Mouse (Mus musculus) spleen, adult 18-20 months (tissue): Measurements from ENCODE around the gene Psmg4.
A peak's percentile ranks its signal among the peaks of the same experiment; 100 is the strongest.

Source experiments
- DNase-seq, 2 experiments: peaks; one replicate each; pipeline ENCODE4 v3.0.0; 2022; ENCODE audit warnings: mixed read lengths in 2 of 2

Psmg4 gene

GRCm38 (mm10) chr13:34148767-34149392 is 13.9 kb upstream of the Psmg4 start:
- DNase-seq, result peak in 1 of 2 experiments; percentile 29

DNA sequence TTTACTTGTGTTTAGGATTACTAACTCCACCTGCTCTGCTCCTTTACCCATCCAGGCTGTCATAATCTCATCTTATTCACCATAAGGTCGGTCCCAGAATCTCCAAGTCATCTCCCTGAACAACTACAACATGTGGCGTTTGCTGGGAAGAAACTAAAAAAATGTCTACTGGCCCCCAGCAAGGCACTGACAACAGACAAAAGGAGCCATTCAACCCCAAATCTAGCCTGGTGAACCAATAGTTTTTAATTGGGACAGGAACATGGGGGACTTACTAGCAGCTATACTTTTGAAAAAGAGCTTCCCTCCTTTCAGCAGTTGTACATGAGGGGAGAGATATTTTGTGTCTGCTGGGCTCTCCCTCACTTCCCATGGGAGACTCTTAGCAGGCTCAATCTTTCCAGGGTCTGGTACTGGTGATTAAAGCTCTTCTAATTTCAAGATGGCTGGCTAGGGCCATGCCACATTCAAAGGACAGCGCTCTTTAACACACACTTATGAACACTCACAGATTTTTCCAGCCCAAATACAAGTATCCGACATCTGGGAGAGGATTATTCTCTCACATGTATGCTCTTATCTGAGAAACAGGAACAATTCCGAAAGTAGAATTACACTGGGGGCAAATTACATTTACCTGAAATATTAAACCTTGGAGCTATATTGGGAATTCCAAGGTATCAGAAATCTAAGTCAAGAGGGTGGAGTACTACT is 13.1 kb upstream of the Psmg4 start:
- no peak for DNase-seq

- DNase-seq, result no peak
These were observed 12.3 kb upstream of the Psmg4 start for GRCm38 (mm10) chr13:34150271-34151027.

- no peak for DNase-seq
These were observed 11.3 kb upstream of the Psmg4 start for GRCm38 (mm10) chr13:34151425-34151824.

GRCm38 (mm10) chr13:34152695-34153094 is 10.1 kb upstream of the Psmg4 start:
- no peak for DNase-seq

- no peak for DNase-seq
These were observed 9.3 kb upstream of the Psmg4 start for GRCm38 (mm10) chr13:34153254-34154011.

DNA sequence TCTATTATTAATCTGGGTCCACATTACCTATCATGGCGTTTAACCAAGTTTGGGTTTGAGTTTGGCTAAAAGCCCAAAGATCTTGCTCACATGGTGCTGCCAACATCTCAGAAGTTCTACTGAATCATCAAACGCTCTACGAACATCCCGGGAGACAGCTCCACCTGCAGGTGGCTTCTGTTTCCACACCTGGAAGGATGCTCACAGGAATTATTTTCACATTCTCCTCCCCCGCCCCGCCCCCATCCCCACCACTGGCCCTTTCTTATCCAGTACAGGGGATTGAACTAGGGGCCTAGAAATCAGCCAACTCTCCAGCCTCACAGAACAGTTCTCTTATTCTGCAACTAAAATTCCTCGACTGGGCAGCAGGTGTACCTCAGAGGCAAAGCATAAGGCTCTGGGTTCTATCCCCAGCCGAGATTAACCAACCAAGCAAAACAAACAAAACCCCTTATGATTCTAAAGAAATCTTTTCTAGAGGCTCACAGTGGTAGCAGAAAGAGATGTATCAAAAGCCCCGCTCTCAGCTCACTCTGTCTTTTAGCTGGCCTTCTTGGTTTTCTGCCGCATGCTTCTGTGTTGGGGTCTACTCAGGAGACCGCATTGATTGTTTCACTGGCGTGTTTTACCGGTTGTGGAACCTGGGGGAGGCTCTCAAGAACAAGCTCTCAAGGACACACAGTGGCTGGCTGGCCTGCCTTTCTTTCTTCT is 8.4 kb upstream of the Psmg4 start:
- DNase-seq, result peak in 1 of 2 experiments; percentile 57

- peak in 1 of 2 experiments; percentile 59 for DNase-seq
These were observed 7.9 kb upstream of the Psmg4 start for GRCm38 (mm10) chr13:34154931-34155272.

- no peak for DNase-seq
These were observed 6.5 kb upstream of the Psmg4 start for GRCm38 (mm10) chr13:34156133-34156839.

DNA sequence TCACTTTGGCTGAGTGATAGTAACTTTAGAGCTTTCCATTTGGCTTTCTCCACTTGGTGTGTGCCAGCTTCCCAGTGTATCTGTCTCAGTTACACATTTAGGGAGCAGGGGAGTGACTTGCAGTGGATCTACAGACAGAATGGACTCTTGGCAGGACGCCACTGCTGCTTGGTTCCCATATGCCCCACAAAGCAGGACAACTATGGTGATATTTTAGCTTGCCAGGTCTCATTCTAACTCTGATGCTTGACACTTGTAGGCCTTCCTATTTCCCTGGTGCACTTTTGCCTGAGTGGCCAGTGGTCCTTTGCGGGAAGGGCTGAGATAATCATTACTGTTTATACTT is 6.0 kb upstream of the Psmg4 start:
- no peak for DNase-seq

DNA sequence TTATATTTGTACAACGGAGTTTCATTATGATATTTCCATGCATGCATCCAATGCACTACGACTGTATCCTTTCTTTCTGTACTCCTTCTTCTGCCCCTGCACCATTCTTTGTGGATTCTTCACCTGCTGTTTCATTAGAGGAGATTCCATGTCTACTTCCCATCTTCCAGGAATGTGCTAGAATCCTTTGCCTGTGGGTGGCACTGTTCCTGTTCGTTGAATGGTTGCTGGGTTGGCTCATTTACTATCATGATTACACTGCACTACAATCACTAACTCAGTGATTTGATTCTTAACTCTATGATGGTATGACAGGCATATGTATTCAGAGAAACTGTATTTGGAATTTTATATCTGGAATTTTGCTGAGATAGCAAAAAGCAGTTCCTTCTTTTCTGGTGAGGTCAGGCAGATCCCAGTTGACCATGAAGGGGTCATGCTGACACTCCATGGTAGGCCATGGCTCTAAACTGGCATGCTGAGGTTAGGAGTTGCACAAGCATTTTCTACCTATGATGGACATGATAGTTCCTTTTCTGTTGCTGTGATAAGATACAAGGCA is 5.1 kb upstream of the Psmg4 start:
- no peak for DNase-seq

- no peak for DNase-seq
These were observed 2.8 kb upstream of the Psmg4 start for GRCm38 (mm10) chr13:34159926-34160325.

DNA sequence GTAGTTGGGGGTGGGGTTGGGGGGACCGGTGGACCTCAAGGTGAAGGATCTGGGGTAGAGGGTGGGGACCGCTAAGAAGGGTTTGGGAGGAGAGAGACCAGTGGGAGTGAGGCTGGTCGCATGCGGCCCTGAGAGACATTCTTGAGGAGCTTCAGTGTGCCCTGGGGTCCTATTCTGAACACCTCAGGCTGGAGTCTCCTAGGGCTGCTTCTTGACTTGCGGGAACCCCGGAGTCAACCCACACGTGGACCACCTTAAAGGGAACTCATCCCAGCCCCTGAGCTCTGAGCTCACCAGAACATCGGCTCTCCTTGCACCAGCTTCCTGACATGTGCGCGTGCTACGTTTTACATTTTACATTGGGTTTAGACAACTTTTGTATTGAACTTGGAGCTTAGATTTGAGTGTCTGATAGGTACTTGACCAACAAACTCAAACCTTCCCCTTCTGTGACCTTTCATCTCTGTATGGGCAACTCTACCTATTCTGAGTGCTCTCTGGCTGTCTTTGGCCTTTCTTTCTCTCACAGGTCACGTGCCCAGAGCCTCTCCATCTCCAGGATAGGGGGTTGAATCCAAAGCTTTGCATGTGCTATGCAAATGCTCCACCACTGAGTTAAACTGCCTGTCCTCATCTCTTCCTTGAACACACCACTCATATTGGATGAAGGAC is 676 bp downstream of the Psmg4 start:
- DNase-seq, result no peak

- DNase-seq, result no peak
These were observed 11.3 kb downstream of the Psmg4 start for GRCm38 (mm10) chr13:34174025-34174424.

GRCm38 (mm10) chr13:34181624-34182023 is 18.9 kb downstream of the Psmg4 start:
- no peak for DNase-seq

GRCm38 (mm10) chr13:34185371-34185770 is 22.6 kb downstream of the Psmg4 start:
- DNase-seq, result no peak

- DNase-seq, result peak; percentile 30 to 58
These were observed 24.8 kb downstream of the Psmg4 start for GRCm38 (mm10) chr13:34187571-34187970.

GRCm38 (mm10) chr13:34192414-34193191 is 29.8 kb downstream of the Psmg4 start:
- DNase-seq, result no peak

DNA sequence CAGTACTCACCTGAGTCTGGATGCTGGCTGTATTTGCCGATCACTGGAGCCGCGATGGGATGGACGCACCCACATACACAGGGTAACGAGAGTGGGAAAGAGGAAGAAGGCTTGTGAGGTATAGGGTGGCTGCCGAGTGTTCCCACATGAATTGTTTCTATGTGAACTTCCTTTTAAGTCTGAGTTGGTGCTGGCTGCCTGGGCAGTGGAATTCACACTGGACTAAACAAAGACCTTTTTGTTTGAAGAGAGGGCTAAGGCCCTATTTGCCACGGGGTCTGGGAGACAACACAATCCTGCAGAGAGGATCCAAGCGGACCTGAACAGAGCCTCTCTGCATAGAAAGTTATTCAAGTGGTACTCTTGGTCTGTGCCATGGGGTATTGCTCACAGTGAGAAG is 30.6 kb downstream of the Psmg4 start:
- no peak for DNase-seq

DNA sequence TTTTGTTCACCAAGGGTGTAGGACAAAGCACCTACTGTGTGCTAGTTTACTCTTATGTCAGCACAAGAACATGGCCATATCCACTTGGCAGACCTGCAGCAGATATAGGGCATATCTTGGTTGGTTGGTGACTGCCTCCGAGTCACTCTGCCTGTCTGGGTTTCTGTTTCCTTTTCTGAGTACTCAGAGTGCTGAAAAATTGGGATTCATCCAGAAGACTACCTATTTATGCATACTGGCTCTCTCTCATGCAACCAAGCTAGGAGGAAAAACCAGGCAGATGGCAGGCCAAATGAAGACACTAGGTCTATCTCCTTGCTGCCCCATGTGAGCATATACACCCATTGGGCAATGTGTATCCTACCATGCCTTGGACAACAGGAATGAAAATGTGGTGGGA is 32.9 kb downstream of the Psmg4 start:
- no peak for DNase-seq
